Mouse (Mus musculus): ENCODE results near the gene Rptor. TPM values are rescaled to one million over a fixed set of nuclear protein-coding genes. Genes with fewer than 3 reads are reported as not detected.

Gene Rptor
- polyA plus RNA-seq, 1 experiment from 2014 or later: 18.3 TPM

DNA sequence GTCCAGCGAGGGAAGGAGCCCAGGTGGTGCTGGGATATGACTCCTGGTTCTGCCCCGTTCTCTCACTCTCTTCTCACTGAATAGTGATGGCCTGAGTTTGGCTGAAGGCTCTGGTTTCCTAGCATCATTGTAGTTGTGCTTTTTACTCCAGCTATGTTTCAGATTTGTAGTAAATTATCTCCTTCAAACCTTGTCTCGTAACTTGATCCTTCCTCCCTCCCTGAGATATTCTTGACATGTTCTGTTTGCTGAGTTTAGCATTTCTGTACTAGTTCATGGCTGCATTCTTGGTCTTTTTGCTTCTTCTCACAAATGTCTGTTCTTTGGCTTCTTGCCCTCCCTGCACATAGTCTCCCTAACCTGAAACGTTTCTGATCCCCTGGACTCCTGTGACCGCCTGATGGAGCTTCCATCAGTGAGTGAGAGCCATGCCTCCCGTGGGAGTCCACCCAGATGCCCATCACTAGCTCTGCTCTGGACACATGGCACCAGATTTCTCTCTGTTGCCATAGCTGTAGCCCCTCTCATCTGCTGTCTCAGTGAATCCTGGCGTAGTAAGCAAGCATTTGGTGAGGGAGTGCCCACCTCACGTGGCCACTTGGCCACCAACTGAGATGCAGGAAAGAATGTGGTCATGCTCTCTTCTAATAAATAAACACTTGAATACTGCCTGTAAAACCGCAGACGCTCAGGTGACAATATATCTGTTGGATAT lies 91.6 kb downstream of the Rptor start:
- no peaks in the 10 kb centered on the region for H3K27me3 ChIP-seq
- H3K9ac ChIP-seq (replicated peaks): no peak overlapping the region
- no peaks in the 10 kb centered on the region for H3K36me3 ChIP-seq
- H3K4me2 ChIP-seq (replicated peaks): no peak overlapping the region
- H3K4me3 ChIP-seq: no peak overlapping the region
- no peak overlapping the region for H3K27ac ChIP-seq (replicated peaks)
- H3K9me3 ChIP-seq: 0 out of 2 replicates have a peak, but pooled peaks cover 6% of the 10 kb centered on the region
- peaks cover 17% of the 10 kb centered on the region; the same call in 1 of the 2 replicates for H3K4me1 ChIP-seq
- ATAC-seq (ENCODE audit: low FRiP score, low read depth): no peak
- WGBS: 81% methylated on average over 10 of the region's 10 CpGs

GRCm38 (mm10) chr11:119696401-119696800 lies 93.7 kb downstream of the Rptor start:
- H3K27me3 ChIP-seq: no peaks in the 10 kb centered on the region
- peaks cover 17% of the 10 kb centered on the region; the same call in 1 of the 2 replicates for H3K4me1 ChIP-seq
- H3K9me3 ChIP-seq: 0 out of 2 replicates have a peak, but pooled peaks cover 6% of the 10 kb centered on the region
- H3K9ac ChIP-seq (replicated peaks): no peak overlapping the region
- H3K4me2 ChIP-seq (replicated peaks): no peak overlapping the region
- no peaks in the 10 kb centered on the region for H3K36me3 ChIP-seq
- WGBS: 86% methylated on average over 2 of the region's 2 CpGs
- no peak overlapping the region for H3K27ac ChIP-seq (replicated peaks)
- no peak overlapping the region for H3K4me3 ChIP-seq
- no peak for ATAC-seq (ENCODE audit: low FRiP score, low read depth)

DNA sequence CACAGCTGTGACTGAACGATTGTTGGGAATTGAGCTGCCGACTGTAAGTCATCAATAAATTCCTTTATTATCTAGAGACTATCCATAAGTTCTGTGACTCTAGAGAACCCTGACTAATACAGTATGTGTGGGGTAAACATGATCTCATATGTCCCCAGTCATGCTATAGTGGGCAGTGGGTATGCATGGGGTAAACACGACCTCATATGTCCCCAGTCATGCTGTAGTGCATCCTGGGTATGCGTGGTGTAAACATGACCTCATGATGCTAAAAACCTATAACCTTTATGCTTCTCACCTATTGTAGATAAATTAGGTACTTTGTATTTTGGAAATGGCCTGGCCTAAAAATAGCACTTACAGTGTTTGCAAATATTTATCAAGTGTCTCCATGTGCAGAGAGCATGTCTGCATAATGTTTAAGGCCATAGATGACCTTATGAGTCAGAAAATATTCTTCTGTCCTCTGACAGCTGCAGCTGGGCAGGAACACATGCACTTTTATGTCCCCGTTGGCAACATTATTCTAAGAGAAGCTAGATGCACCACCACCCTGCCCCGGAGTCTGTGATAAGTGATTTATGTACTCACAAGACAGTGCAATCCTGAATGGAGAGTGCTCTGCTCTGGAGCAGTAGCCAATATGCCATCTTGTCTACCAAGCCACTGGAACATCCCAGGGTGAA lies 102.8 kb downstream of the Rptor start:
- H3K36me3 ChIP-seq: no peaks in the 10 kb centered on the region
- ATAC-seq (ENCODE audit: low FRiP score, low read depth): no peak
- no peaks in the 10 kb centered on the region for H3K9me3 ChIP-seq
- H3K27me3 ChIP-seq: no peaks in the 10 kb centered on the region
- WGBS: 86% methylated on average over 4 of the region's 6 CpGs
- H3K27ac ChIP-seq (replicated peaks): no peak overlapping the region
- H3K4me1 ChIP-seq: peaks cover 14% of the 10 kb centered on the region
- no peak overlapping the region for H3K4me3 ChIP-seq
- no peak overlapping the region for H3K9ac ChIP-seq (replicated peaks)
- H3K4me2 ChIP-seq (replicated peaks): no peak overlapping the region

DNA sequence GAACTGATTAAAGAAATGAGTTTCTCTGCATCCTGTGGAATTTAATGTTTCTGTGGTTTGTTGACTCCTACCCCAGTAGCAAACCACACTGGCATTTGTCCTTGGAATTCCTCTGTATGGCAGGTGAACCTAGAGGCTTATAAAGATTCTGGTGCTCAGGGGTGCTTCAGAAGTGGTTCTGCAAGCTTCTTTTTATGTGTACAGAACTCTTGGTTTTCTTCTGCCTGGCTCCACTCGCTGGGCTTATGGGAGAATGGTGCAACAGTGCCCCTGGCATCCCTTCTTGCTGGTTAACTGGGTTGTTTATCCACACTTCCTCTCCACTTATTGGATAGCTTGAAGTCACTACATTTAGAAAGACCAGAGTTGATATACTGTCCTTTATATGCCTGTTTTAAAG lies 104.6 kb downstream of the Rptor start:
- no peak overlapping the region for H3K4me2 ChIP-seq (replicated peaks)
- H3K27ac ChIP-seq (replicated peaks): no peak overlapping the region
- H3K4me1 ChIP-seq: peaks cover 19% of the 10 kb centered on the region
- H3K9ac ChIP-seq (replicated peaks): no peak overlapping the region
- 88% methylated on average over 1 of the region's 1 CpGs for WGBS
- ATAC-seq (ENCODE audit: low FRiP score, low read depth): no peak
- H3K27me3 ChIP-seq: no peaks in the 10 kb centered on the region
- H3K36me3 ChIP-seq: no peaks in the 10 kb centered on the region
- no peak overlapping the region for H3K4me3 ChIP-seq
- no peaks in the 10 kb centered on the region for H3K9me3 ChIP-seq

GRCm38 (mm10) chr11:119709239-119709638 lies 106.5 kb downstream of the Rptor start:
- Histone ChIP-seq H3K4me3 (no peak overlapping the region), H3K27ac (replicated peaks) (0 out of 2 replicates have a peak overlapping the region, but pooled peaks have one; percentile 22), H3K36me3 (no peaks in the 10 kb centered on the region), H3K27me3 (no peaks in the 10 kb centered on the region), H3K9ac (replicated peaks) (no peak overlapping the region), H3K4me1 (peaks cover 19% of the 10 kb centered on the region), H3K4me2 (replicated peaks) (no peak overlapping the region), H3K9me3 (no peaks in the 10 kb centered on the region)
- ATAC-seq (ENCODE audit: low FRiP score, low read depth): no peak
- WGBS: 49% methylated on average over 4 of the region's 4 CpGs

DNA sequence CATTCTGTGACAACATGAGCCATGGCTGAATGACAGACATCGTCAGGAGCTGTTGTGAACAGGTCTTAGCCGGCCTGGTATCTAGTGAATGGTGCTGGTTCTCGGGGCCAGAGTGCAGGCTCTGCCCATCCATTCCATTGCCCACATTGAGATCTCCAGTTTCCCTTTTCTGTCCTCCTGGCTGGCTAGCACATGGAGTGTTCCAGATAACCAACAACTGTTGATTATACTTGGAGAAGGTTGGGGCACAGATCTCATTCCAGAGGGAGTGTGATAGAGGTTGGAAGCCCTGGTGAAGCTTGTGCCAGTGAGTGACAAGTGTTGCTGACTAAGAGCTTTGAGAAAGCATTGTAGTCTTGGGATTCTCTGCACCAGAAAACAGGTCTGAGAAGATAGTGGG lies 107.6 kb downstream of the Rptor start:
- no peak overlapping the region for H3K27ac ChIP-seq (replicated peaks)
- H3K36me3 ChIP-seq: no peaks in the 10 kb centered on the region
- no peak for ATAC-seq (ENCODE audit: low FRiP score, low read depth)
- H3K9me3 ChIP-seq: no peaks in the 10 kb centered on the region
- WGBS: 91% methylated on average over 3 of the region's 3 CpGs
- H3K27me3 ChIP-seq: no peaks in the 10 kb centered on the region
- no peak overlapping the region for H3K4me2 ChIP-seq (replicated peaks)
- no peak overlapping the region for H3K9ac ChIP-seq (replicated peaks)
- H3K4me3 ChIP-seq: no peak overlapping the region
- peaks cover 19% of the 10 kb centered on the region for H3K4me1 ChIP-seq

- H3K27ac ChIP-seq (replicated peaks): no peak overlapping the region
- ATAC-seq (ENCODE audit: low FRiP score, low read depth): no peak
- peaks cover 19% of the 10 kb centered on the region for H3K4me1 ChIP-seq
- H3K27me3 ChIP-seq: no peaks in the 10 kb centered on the region
- no peak overlapping the region for H3K4me3 ChIP-seq
- H3K36me3 ChIP-seq: no peaks in the 10 kb centered on the region
- H3K4me2 ChIP-seq (replicated peaks): no peak overlapping the region
- H3K9me3 ChIP-seq: no peaks in the 10 kb centered on the region
- no peak overlapping the region for H3K9ac ChIP-seq (replicated peaks)
- 84% methylated on average over 5 of the region's 5 CpGs for WGBS
These were observed 108.1 kb downstream of the Rptor start for GRCm38 (mm10) chr11:119710822-119711221.

- Histone ChIP-seq H3K4me3 (no peak overlapping the region), H3K4me2 (replicated peaks) (no peak overlapping the region), H3K9me3 (no peaks in the 10 kb centered on the region), H3K36me3 (peaks cover 5% of the 10 kb centered on the region; the same call in 1 of the 2 replicates), H3K27me3 (no peaks in the 10 kb centered on the region), H3K9ac (replicated peaks) (no peak overlapping the region), H3K4me1 (peaks cover 6% of the 10 kb centered on the region), H3K27ac (replicated peaks) (no peak overlapping the region)
- no peak for ATAC-seq (ENCODE audit: low FRiP score, low read depth)
- WGBS: 32% methylated on average over 5 of the region's 5 CpGs
These were observed 112.7 kb downstream of the Rptor start for GRCm38 (mm10) chr11:119715437-119715836.

DNA sequence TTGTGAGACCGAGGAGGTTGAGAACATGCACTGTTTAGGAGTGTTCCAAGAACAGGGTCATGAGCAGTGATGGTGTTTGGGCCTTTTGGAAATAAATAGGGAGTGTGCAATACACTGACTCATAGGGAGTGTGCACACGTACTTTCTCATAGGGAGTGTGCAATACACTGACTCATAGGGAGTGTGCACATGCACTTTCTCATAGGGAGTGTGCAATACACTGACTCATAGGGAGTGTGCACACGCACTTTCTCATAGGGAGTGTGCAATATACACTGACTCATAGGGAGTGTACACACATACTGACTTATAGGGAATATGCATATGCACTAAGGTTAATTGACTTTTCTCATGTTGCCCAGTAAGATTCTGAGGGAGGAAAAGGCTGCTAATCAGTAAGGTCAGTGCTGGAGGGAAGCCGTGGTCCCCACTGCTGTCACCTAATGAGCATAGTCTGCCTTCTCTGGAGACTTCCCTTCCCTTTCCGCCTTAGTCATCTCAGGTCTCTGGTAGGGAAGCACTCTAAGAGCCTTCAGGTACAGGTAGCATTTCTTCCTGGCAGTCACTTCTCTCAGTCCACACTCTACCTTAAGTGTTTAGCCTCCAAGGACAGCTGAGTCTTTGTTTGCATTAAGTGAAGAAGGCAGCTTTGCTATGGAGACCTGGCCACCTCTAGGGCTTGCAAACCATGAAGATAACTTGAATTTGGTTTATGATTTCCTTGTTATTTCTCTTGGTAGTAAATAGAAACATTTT lies 113.3 kb downstream of the Rptor start:
- H3K4me3 ChIP-seq: no peak overlapping the region
- H3K36me3 ChIP-seq: peaks cover 5% of the 10 kb centered on the region; the same call in 1 of the 2 replicates
- ATAC-seq (ENCODE audit: low FRiP score, low read depth): no peak
- peaks cover under 1% of the 10 kb centered on the region; the same call in 1 of the 2 replicates for H3K4me1 ChIP-seq
- H3K9ac ChIP-seq (replicated peaks): no peak overlapping the region
- H3K27ac ChIP-seq (replicated peaks): no peak overlapping the region
- no peaks in the 10 kb centered on the region for H3K27me3 ChIP-seq
- no peak overlapping the region for H3K4me2 ChIP-seq (replicated peaks)
- H3K9me3 ChIP-seq: no peaks in the 10 kb centered on the region
- WGBS: 85% methylated on average over 5 of the region's 5 CpGs

DNA sequence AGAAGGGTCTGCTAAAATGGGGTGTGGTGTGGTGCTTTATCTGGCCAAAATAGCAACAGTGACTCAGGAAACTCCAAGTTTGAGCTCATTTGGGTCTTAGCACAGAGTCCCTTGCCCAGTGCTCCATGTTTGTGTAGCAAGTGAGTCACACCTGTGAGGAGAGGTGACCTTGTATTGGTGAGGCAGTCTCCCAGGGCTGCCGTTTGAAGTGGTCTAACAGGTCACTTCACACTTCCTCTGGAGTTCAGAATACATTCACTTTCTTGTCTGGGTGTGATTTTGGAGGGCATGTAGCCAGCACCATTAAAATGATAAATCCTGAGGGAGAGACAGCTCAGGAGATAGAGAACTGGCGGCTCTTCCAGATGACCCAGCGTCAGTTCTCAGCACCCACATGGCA lies 115.4 kb downstream of the Rptor start:
- H3K4me2 ChIP-seq (replicated peaks): no peak overlapping the region
- 96% methylated on average over 3 of the region's 3 CpGs for WGBS
- no peak overlapping the region for H3K27ac ChIP-seq (replicated peaks)
- no peaks in the 10 kb centered on the region for H3K9me3 ChIP-seq
- H3K4me3 ChIP-seq: no peak overlapping the region
- ATAC-seq (ENCODE audit: low FRiP score, low read depth): no peak
- H3K36me3 ChIP-seq: peaks cover 5% of the 10 kb centered on the region; the same call in 1 of the 2 replicates
- no peak overlapping the region for H3K9ac ChIP-seq (replicated peaks)
- H3K27me3 ChIP-seq: no peaks in the 10 kb centered on the region
- H3K4me1 ChIP-seq: no peaks in the 10 kb centered on the region; the same call in 1 of the 2 replicates

DNA sequence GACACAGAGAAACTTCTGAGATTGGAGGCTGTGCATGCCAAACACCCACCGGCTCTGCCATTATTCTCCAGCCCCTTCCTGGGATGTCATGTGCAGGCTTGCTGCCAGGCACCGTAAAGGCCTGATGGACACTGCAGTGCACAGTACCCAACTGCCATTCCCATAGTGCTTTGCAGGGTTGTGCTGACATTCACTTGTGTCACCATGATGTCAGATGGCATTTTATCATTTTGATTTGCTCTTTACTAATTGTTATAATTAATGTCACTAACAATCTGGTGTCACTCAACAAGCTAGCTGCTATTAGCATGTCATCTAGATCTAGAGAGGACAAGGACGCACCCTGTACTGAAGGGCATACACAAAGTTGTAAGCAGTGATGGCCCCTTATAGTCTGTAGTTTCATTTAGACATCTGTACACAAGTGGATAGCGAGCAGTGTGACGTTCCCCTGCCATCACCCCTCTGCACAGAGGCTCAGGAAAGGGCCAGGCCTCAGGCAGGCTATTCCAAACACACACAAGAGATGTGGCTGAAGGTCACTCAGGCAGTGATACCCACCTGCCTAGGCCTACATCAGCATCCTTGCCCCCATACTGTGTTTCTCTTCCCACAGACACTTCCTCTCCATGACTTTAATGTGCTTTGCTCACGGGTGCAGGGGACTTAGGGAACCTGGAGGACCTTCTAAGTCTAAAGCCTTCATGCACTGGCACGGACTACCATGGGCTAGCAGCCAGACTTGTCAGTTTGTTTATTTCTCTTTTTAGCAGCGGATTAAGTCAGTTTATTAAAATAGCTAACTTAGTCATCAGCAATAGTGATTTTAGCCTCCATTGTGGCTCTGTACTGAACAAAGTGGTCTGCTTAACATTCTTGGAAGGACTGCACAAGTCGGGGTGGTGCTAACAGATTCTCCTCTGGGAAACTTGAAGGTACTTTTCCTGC lies 117.7 kb downstream of the Rptor start:
- Histone ChIP-seq H3K36me3 (peaks cover 11% of the 10 kb centered on the region), H3K27ac (replicated peaks) (no peak overlapping the region), H3K9me3 (no peaks in the 10 kb centered on the region), H3K4me2 (replicated peaks) (no peak overlapping the region), H3K4me3 (no peak overlapping the region), H3K4me1 (no peaks in the 10 kb centered on the region; the same call in 1 of the 2 replicates), H3K9ac (replicated peaks) (no peak overlapping the region), H3K27me3 (no peaks in the 10 kb centered on the region)
- ATAC-seq (ENCODE audit: low FRiP score, low read depth): no peak
- WGBS: 86% methylated on average over 9 of the region's 9 CpGs

Data from midbrain, embryonic 12.5 days (tissue).